Mouse (Mus musculus) ES-Bruce4 (cell line): Measurements from ENCODE around the gene Acoxl. TPM values are rescaled to one million over a fixed set of nuclear protein-coding genes. Genes with fewer than 3 reads are reported as not detected.

Experiments used
- H3K27ac ChIP-seq: 2 replicates; pipeline ENCODE4 v1.5.1; 2012; ENCODE audit warnings: low read length, inconsistent platforms; ENCODE audit not compliant: insufficient read depth
- H3K27me3 ChIP-seq: 2 replicates; pipeline ENCODE4 v1.6.1; 2012; ENCODE audit warnings: mild to moderate bottlenecking, low read length, inconsistent platforms; ENCODE audit not compliant: control insufficient read depth, poor library complexity, insufficient read depth, severe bottlenecking
- H3K36me3 ChIP-seq: 2 replicates; pipeline ENCODE4 v1.6.1; 2012; ENCODE audit warnings: inconsistent platforms, mild to moderate bottlenecking, low read length, moderate library complexity; ENCODE audit not compliant: control insufficient read depth, poor library complexity, insufficient read depth, severe bottlenecking
- H3K4me1 ChIP-seq: one replicate; pipeline ENCODE4 v1.8.1; 2011; ENCODE audit warnings: low read length; ENCODE audit not compliant: control insufficient read depth, insufficient read depth
- H3K4me3 ChIP-seq: 2 replicates; pipeline ENCODE4 v1.5.1; 2011; ENCODE audit warnings: low read depth, mild to moderate bottlenecking, low read length
- H3K9ac ChIP-seq: 2 replicates; pipeline ENCODE4 v1.6.1; 2012; ENCODE audit warnings: low read depth, mild to moderate bottlenecking, inconsistent platforms; ENCODE audit not compliant: poor library complexity, severe bottlenecking
- H3K9me3 ChIP-seq: replicated peaks from 2 replicates; pipeline ENCODE4 v1.6.1; 2012; ENCODE audit warnings: mild to moderate bottlenecking, low read length, inconsistent platforms; ENCODE audit not compliant: control insufficient read depth, poor library complexity, insufficient read depth, severe bottlenecking
- CTCF ChIP-seq: IDR thresholded peaks from one replicate; pipeline ENCODE4 v1.8.1; 2011; ENCODE audit warnings: low read depth, low read length
- EP300 ChIP-seq: IDR thresholded peaks from 2 replicates; pipeline ENCODE4 v1.6.1; 2011; ENCODE audit warnings: low read depth, low read length; ENCODE audit not compliant: insufficient read depth
- POLR2A ChIP-seq: IDR thresholded peaks from one replicate; pipeline ENCODE4 v1.8.1; 2011; ENCODE audit warnings: low read length; ENCODE audit not compliant: insufficient read depth
- polyA plus RNA-seq: library from polyadenylated mRNA; stranded (reverse); fragments of >200 nt; gene quantifications from 2 replicates; pipeline ENCODE4 v1.2.4, GENCODE M21; 2011; ENCODE audit warnings: low read depth; ENCODE audit not compliant: missing spikeins, insufficient read depth, insufficient read length

Acoxl gene
- 0.29 TPM in 1 of 2 replicates, not detected in the other for polyA plus RNA-seq

DNA sequence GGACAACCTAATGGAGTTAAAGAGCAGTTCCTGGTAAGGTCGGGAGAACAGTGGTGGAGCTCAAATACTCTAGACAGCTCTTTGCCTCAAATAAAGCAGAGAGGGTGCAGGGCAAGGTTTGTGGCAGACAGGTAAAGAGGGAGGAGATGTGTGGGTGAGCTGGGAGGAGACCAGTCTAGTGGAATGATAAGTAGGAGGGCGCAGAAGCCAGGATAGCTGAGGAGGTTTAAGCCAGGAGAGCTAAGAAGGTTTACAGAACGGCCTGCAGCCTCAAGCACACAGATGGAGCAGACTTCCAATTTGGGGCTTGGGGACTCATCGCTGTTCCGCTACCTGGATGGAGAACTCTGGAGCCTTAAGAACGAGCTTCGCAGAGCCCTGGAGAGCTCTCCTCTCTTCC is at the start of gene Acoxl:
Gene Acoxl (plus strand): TSS at position 301 of the 400 bp plus-strand sequence.
- Histone ChIP-seq H3K9me3 (no peaks in the 10 kb centered on the region), H3K36me3 (no peaks in the 10 kb centered on the region), H3K27me3 (no peaks in the 10 kb centered on the region; the same call in 1 of the 2 replicates), H3K4me1 (no peaks in the 10 kb centered on the region), H3K27ac (peak within 1 kb of the TSS; percentile 20; the same call in 1 of the 2 replicates), H3K9ac (no peak within 1 kb of the TSS), H3K4me3 (peak within 1 kb of the TSS; percentile 11)
- TF ChIP-seq EP300 (no peak), CTCF (no peak), POLR2A (no peak)

DNA sequence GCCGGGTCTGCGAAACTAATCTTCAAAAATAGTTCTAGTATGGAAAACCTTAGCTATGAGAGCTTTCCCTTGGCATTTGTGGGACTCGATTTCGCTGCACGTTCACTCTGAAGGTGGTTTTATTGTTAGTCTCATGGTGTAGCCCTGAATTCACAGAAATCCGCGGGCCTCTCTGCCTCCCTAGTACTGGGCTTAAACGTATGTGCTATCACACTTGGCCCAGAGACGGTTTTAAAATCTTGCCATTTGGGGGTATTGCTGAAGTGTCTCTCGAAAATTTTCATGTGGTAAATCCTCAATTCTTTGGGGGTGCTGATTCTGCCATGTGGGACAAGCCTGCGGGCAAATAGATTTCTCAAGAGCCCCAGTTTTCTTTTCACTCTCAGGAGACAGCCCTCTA is 49.5 kb upstream of the Acoxl start:
- H3K27ac ChIP-seq: peak overlapping the region; percentile 15; the same call in 1 of the 2 replicates

DNA sequence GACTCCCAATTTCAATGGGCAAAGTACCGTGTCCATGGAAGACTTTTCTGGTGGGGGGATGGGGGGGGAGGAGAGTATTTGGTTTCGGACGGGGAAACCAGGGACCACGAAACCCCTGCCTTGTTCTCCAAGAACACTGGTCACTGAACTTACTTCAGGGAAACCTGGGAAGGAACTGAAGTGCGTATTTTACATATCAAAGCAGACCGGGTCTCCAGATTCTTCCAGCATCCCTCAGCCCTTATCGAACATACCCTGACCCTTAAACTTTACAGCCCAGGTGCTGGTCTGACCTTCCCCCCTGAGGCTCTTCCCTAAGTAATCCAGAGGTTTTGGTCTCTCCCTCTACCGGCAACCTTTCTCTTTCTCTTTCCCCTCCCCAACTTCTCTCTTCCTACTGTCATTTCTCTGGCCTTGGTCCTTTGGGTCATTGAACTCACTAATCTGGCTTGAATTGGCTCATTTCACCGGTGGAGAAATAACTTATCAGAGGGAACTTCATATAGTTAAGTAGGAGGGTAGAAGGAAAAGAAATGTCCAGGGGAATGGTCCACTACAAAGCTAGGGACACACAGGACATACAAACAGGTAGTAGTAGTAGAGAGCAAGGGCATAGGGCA is 48.9 kb upstream of the Acoxl start:
- H3K4me3 ChIP-seq: 0 out of 2 replicates have a peak overlapping the region, but pooled peaks have one; percentile 9
- H3K4me1 ChIP-seq: peaks cover 3% of the 10 kb centered on the region
- H3K9ac ChIP-seq: peak overlapping the region; percentile 72
- no peaks in the 10 kb centered on the region for H3K9me3 ChIP-seq
- H3K27ac ChIP-seq: no peak overlapping the region
- no peaks in the 10 kb centered on the region for H3K36me3 ChIP-seq
- H3K27me3 ChIP-seq: no peaks in the 10 kb centered on the region
- TF ChIP-seq EP300 (no peak), POLR2A (no peak), CTCF (no peak)

More for the DNA sequence above, 49.5 kb upstream of the Acoxl start:
- peak overlapping the region; percentile 72 for H3K9ac ChIP-seq
- H3K36me3 ChIP-seq: no peaks in the 10 kb centered on the region
- no peaks in the 10 kb centered on the region for H3K9me3 ChIP-seq
- H3K4me3 ChIP-seq: peak overlapping the region; percentile 78
- TF ChIP-seq EP300 (no peak), POLR2A (no peak), CTCF (no peak)
- peaks cover 3% of the 10 kb centered on the region for H3K4me1 ChIP-seq
- no peaks in the 10 kb centered on the region for H3K27me3 ChIP-seq

DNA sequence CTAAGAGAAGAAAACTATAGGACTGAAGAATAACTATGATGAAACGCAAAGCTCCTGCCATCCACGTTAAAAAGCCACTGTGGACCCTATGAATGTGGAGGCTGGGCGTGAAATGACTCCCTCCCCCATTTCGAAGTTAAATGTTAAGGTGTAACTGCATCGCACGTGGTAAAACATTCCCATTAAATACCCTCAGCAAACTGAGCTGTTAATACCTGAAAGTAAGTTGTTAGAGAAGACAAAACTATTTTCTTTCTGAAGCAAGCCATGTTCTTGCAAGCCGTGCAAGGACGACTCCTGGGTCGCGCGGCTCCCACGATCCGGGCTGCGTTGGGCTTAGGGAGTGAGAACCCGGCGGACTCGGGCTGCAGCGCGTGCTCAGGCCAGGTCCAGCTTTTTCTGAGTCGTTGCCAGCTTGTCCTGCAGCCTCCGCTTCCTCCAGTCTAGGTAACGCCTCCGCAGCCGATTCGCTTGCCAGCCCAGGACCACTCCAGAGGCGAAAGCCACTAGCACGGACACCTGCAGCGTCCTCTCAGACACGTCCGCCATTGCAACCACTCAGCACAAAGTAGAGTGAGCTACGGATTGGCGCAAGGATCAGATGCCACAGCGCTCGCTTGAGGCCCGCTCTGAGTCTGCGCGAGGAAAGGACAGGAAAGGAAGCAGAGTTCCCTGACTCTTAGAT is 46.6 kb upstream of the Acoxl start, which contains the start of gene Mtln:
Gene Mtln (minus strand): TSS at position 570 of the 685 bp plus-strand sequence.
- Histone ChIP-seq H3K9ac (peak within 1 kb of the TSS; percentile 49), H3K9me3 (no peaks in the 10 kb centered on the region), H3K27me3 (no peaks in the 10 kb centered on the region), H3K4me3 (peak within 1 kb of the TSS; percentile 69), H3K36me3 (no peaks in the 10 kb centered on the region), H3K4me1 (peaks cover 3% of the 10 kb centered on the region), H3K27ac (peak within 1 kb of the TSS; percentile 25)
- no peak for TF ChIP-seq CTCF
- TF ChIP-seq POLR2A: peak; percentile 82
- 0 out of 2 replicates have a peak, but pooled peaks have one; percentile 44 for TF ChIP-seq EP300

DNA sequence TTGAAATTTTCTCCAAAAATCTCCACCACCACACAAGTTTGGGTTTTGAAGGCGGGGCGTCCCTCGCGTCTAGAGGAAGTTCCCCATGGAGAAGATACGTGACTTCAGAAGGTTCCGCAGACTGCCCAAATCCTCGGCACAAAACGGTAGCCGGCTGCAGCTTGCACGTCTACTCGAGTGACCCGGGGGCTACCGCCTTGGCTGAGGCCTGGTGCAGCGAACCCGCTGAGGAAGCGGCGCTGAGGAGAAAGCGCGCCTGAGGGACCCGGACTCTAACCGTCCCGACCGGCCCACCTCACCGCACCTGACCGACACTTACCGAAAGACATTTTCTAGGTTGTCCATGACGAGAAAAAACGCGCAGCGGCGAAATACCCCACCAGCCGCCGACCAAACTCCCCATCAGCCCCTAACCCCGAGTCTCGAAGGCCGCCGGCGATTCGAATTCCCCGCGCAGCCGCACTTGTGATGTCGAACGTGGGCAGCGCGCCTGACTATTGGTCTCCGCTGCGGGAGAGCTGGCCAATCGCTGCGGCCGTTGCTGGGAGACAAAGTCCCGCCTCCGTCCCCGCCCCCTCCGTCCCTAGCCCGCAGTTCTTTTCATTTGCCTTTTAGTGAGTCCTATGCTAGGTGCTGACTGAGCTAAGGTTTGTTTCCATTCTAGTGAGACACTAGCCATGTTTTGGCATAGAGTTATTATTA is 7.1 kb upstream of the Acoxl start, which contains the start of gene Bub1:
Gene Bub1 (minus strand): TSS at position 465 of the 702 bp plus-strand sequence.
- no peak for TF ChIP-seq CTCF
- peak; percentile 32 for TF ChIP-seq POLR2A
- H3K27ac ChIP-seq: peak within 1 kb of the TSS; percentile 26; the same call in 1 of the 2 replicates
- no peaks in the 10 kb centered on the region for H3K9me3 ChIP-seq
- H3K4me3 ChIP-seq: peak within 1 kb of the TSS; percentile 89
- no peaks in the 10 kb centered on the region for H3K4me1 ChIP-seq
- H3K9ac ChIP-seq: peak within 1 kb of the TSS; percentile 91
- H3K27me3 ChIP-seq: no peaks in the 10 kb centered on the region
- H3K36me3 ChIP-seq: peaks cover 16% of the 10 kb centered on the region
